ENCODE assay signal across 8 mouse cellular contexts in the genomic region with DNA sequence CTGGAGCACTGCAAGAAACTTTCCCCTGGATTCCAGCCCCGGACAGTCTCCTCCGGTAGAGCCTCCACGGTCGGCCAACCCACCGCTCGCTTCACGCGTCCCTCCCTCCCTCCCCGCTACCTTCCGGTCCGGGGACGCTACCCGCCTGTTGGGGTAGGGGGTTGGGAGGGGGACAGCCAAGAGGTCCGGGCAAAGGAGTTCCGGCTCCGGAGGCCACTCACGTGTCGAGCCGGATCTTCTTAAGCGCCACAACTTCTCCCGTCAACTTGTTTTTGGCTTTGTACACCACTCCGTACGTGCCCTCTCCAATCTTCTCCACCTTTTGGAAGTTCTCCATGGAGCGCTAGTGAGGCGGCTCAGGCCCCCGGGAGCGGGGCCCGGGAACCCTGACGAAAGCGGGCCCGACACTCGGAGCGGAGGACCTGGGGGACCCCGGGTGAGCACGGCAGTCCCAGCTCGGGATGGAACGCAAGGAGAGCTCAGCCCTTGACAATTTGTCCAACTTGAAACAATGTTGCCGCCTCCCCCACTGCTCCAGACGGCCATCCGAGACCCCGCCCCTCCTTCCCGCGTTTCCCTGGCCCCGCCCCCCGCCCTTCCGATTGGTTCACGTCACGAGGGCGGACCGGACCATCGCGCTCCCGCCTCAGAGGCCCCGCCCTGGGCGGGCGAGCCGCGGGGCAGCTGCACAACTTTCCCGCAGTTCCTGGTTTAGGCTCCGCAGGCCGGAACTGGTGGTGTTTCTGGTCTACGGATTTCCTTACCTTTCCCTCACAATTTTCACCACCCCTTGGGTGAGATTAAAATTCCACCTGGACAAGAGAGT. TPM values are rescaled to one million over a fixed set of nuclear protein-coding genes. Genes with fewer than 3 reads are reported as not detected.
DNase-seq lines count a peak whose midpoint lies in the region; ATAC-seq lines count a peak whose summit lies in the region.

A gene (minus strand): TSS at position 541 of the 826 bp plus-strand sequence.

- H3K27me3 ChIP-seq in hindbrain, embryonic 11.5 days (ENCODE audit: control insufficient read depth, insufficient read depth, low read length) = no peaks in the 10 kb centered on the region

- 0 out of 2 replicates have a peak, but pooled peaks cover 2% of the 10 kb centered on the region for H3K36me3 ChIP-seq in hindbrain, embryonic 11.5 days (ENCODE audit: control insufficient read depth, insufficient read depth, low read length)

- no peaks in the 10 kb centered on the region for H3K9me3 ChIP-seq in hindbrain, embryonic 11.5 days (ENCODE audit: control insufficient read depth, low read length)

- H3K4me2 ChIP-seq in hindbrain, embryonic 11.5 days (replicated peaks; ENCODE audit: low read depth, low read length) = peak within 1 kb of the TSS; percentile 82

- H3K27ac ChIP-seq in hindbrain, embryonic 11.5 days (ENCODE audit: low read depth, low read length) = peak within 1 kb of the TSS; percentile 60

- H3K4me1 ChIP-seq in hindbrain, embryonic 11.5 days (replicated peaks; ENCODE audit: control insufficient read depth, insufficient read depth, low read length) = no peaks in the 10 kb centered on the region

- WGBS in hindbrain, embryonic 11.5 days = 0% methylated on average over 51 of the region's 62 CpGs

- peak within 1 kb of the TSS; percentile 73 for H3K4me3 ChIP-seq in hindbrain, embryonic 11.5 days (ENCODE audit: low read depth, low read length)

- peak within 1 kb of the TSS; percentile 63 for H3K9ac ChIP-seq in hindbrain, embryonic 11.5 days (ENCODE audit: low read depth, low read length)

- peak; percentile 96 for ATAC-seq in hindbrain, embryonic 11.5 days (ENCODE audit: low FRiP score)

- DNase-seq in MN1 (ENCODE audit: low spot score) = peak; percentile 96
- peak; percentile 79 for DNase-seq in cerebellum, adult 9-10 months
- peak; percentile 55 to 83 for DNase-seq in frontal cortex, adult 2 months (ENCODE audit: extremely low spot score in 1 of 2, low spot score in 1 of 2)
- peak; percentile 95 for DNase-seq in hindbrain, embryonic 11.5 days (ENCODE audit: low spot score)
- peak; percentile 82 to 88 for DNase-seq in layer of hippocampus, postnatal 10 days (ENCODE audit: low spot score in 2 of 2)
- DNase-seq in lung, postnatal 14 days = peak; percentile 93
- peak; percentile 68 for DNase-seq in retina, adult 2 months (ENCODE audit: low read depth, low spot score)
- DNase-seq in thymus, postnatal 36 days = peak; percentile 92 to 94

RNA-seq across cellular contexts. Expression of the gene that starts here (rescaled TPM):
- polyA plus RNA-seq in frontal cortex, adult 2 months (2012; rRNA removed) = 4.9 and 6.0 TPM in 2 replicates
- polyA plus RNA-seq in hindbrain, embryonic 11.5 days (2014; fragmentation: Nextera tagmentation; extraction: Ambion mirVana) = 75.2 and 86.5 TPM in 2 replicates
- total RNA-seq in layer of hippocampus, postnatal 10 days (2021) = 1 to 10 TPM; 7.9 to 9.6 TPM

Comparison
In these comparisons a context has a peak if more than half of its experiments do, and no peak if none do; other contexts are left out.
1. Peak in every context shown above with its lines: DNase-seq, ATAC-seq, H3K4me3 ChIP-seq and H3K27ac ChIP-seq.
2. RNA of the gene that starts here (polyA plus RNA-seq): 75.2 to 86.5 TPM in hindbrain, embryonic 11.5 days; 4.9 to 6.0 TPM in frontal cortex, adult 2 months; every median in the first group is over 10 times any median in the second.